Mouse (Mus musculus): ENCODE data around the gene Ldb3. TPM values are rescaled to one million over a fixed set of nuclear protein-coding genes. Genes with fewer than 3 reads are reported as not detected.

Ldb3 gene
- polyA plus RNA-seq, 1 experiment from 2014 or later = 1.6 TPM

- Histone ChIP-seq H3K4me1 (0 out of 2 replicates have a peak, but pooled peaks cover 4% of the 10 kb centered on the region), H3K36me3 (no peaks in the 10 kb centered on the region), H3K9me3 (no peaks in the 10 kb centered on the region), H3K27me3 (no peaks in the 10 kb centered on the region; the same call in 1 of the 2 replicates), H3K4me3 (no peak overlapping the region), H3K27ac (no peak overlapping the region), H3K9ac (no peak overlapping the region), H3K4me2 (replicated peaks) (no peak overlapping the region)
- WGBS = 86% methylated on average over 5 of the region's 5 CpGs
- ATAC-seq (ENCODE audit: insufficient number of reproducible peaks, insufficient read depth, low FRiP score, low TSS enrichment) = no peak
Observed at GRCm38 (mm10) chr14:34552226-34552625, 36.3 kb downstream of the Ldb3 start.

GRCm38 (mm10) chr14:34549004-34549671 is 39.3 kb downstream of the Ldb3 start:
- peak overlapping the region; percentile 83 for H3K27ac ChIP-seq
- WGBS = under 1% methylated on average over 55 of the region's 55 CpGs
- peak; percentile 92 for ATAC-seq (ENCODE audit: insufficient number of reproducible peaks, insufficient read depth, low FRiP score, low TSS enrichment)
- peak overlapping the region; percentile 69 for H3K9ac ChIP-seq
- peaks cover under 1% of the 10 kb centered on the region; the same call in 1 of the 2 replicates for H3K27me3 ChIP-seq
- H3K4me3 ChIP-seq = peak overlapping the region; percentile 68
- H3K4me1 ChIP-seq = 0 out of 2 replicates have a peak, but pooled peaks cover 4% of the 10 kb centered on the region
- H3K9me3 ChIP-seq = no peaks in the 10 kb centered on the region
- H3K4me2 ChIP-seq (replicated peaks) = peak overlapping the region; percentile 66
- no peaks in the 10 kb centered on the region for H3K36me3 ChIP-seq

- H3K36me3 ChIP-seq = no peaks in the 10 kb centered on the region
- no peaks in the 10 kb centered on the region for H3K9me3 ChIP-seq
- H3K27ac ChIP-seq = peak overlapping the region; percentile 83
- ATAC-seq (ENCODE audit: insufficient number of reproducible peaks, insufficient read depth, low FRiP score, low TSS enrichment) = no peak
- under 1% methylated on average over 27 of the region's 27 CpGs for WGBS
- peak overlapping the region; percentile 69 for H3K9ac ChIP-seq
- peak overlapping the region; percentile 66 for H3K4me2 ChIP-seq (replicated peaks)
- H3K27me3 ChIP-seq = peaks cover 4% of the 10 kb centered on the region; the same call in 1 of the 2 replicates
- H3K4me1 ChIP-seq = 0 out of 2 replicates have a peak, but pooled peaks cover 4% of the 10 kb centered on the region
- H3K4me3 ChIP-seq = peak overlapping the region; percentile 68
Observed at GRCm38 (mm10) chr14:34548391-34549001, 40.0 kb downstream of the Ldb3 start.

GRCm38 (mm10) chr14:34544545-34544944 is 43.9 kb downstream of the Ldb3 start:
- Histone ChIP-seq H3K27ac (no peak overlapping the region), H3K27me3 (0 out of 2 replicates have a peak, but pooled peaks cover 4% of the 10 kb centered on the region), H3K4me3 (no peak overlapping the region), H3K4me1 (0 out of 2 replicates have a peak, but pooled peaks cover 4% of the 10 kb centered on the region), H3K9ac (no peak overlapping the region), H3K9me3 (no peaks in the 10 kb centered on the region), H3K36me3 (no peaks in the 10 kb centered on the region), H3K4me2 (replicated peaks) (no peak overlapping the region)
- WGBS = 78% methylated on average over 2 of the region's 2 CpGs
- ATAC-seq (ENCODE audit: insufficient number of reproducible peaks, insufficient read depth, low FRiP score, low TSS enrichment) = no peak

- H3K4me1 ChIP-seq = 0 out of 2 replicates have a peak, but pooled peaks cover 4% of the 10 kb centered on the region
- H3K9me3 ChIP-seq = no peaks in the 10 kb centered on the region
- H3K27ac ChIP-seq = no peak overlapping the region
- 85% methylated on average over 6 of the region's 6 CpGs for whole genome bisulfite sequencing
- H3K4me3 ChIP-seq = no peak overlapping the region
- ATAC-seq (ENCODE audit: insufficient number of reproducible peaks, insufficient read depth, low FRiP score, low TSS enrichment) = no peak
- H3K36me3 ChIP-seq = no peaks in the 10 kb centered on the region
- H3K4me2 ChIP-seq (replicated peaks) = no peak overlapping the region
- no peak overlapping the region for H3K9ac ChIP-seq
- H3K27me3 ChIP-seq = 0 out of 2 replicates have a peak, but pooled peaks cover 4% of the 10 kb centered on the region
Observed at GRCm38 (mm10) chr14:34544001-34544400, 44.5 kb downstream of the Ldb3 start.

GRCm38 (mm10) chr14:34543596-34543995 is 44.9 kb downstream of the Ldb3 start:
- no peak overlapping the region for H3K4me2 ChIP-seq (replicated peaks)
- H3K4me3 ChIP-seq = no peak overlapping the region
- 74% methylated on average over 6 of the region's 6 CpGs for WGBS
- H3K27me3 ChIP-seq = 0 out of 2 replicates have a peak, but pooled peaks cover 4% of the 10 kb centered on the region
- ATAC-seq (ENCODE audit: insufficient number of reproducible peaks, insufficient read depth, low FRiP score, low TSS enrichment) = no peak
- no peak overlapping the region for H3K9ac ChIP-seq
- H3K4me1 ChIP-seq = 0 out of 2 replicates have a peak, but pooled peaks cover 4% of the 10 kb centered on the region
- H3K27ac ChIP-seq = no peak overlapping the region
- H3K9me3 ChIP-seq = no peaks in the 10 kb centered on the region
- H3K36me3 ChIP-seq = no peaks in the 10 kb centered on the region

GRCm38 (mm10) chr14:34541896-34542295 is 46.6 kb downstream of the Ldb3 start:
- H3K4me3 ChIP-seq = no peak overlapping the region
- no peaks in the 10 kb centered on the region for H3K4me1 ChIP-seq
- 86% methylated on average over 5 of the region's 5 CpGs for WGBS
- H3K27ac ChIP-seq = no peak overlapping the region
- no peak overlapping the region for H3K9ac ChIP-seq
- H3K4me2 ChIP-seq (replicated peaks) = no peak overlapping the region
- H3K27me3 ChIP-seq = 0 out of 2 replicates have a peak, but pooled peaks cover 4% of the 10 kb centered on the region
- no peaks in the 10 kb centered on the region for H3K9me3 ChIP-seq
- no peak for ATAC-seq (ENCODE audit: insufficient number of reproducible peaks, insufficient read depth, low FRiP score, low TSS enrichment)
- H3K36me3 ChIP-seq = no peaks in the 10 kb centered on the region

GRCm38 (mm10) chr14:34540685-34541162 is 47.8 kb downstream of the Ldb3 start:
- H3K4me1 ChIP-seq = no peaks in the 10 kb centered on the region
- peak overlapping the region; percentile 17; the same call in 1 of the 2 replicates for H3K4me2 ChIP-seq (replicated peaks)
- no peak for ATAC-seq (ENCODE audit: insufficient number of reproducible peaks, insufficient read depth, low FRiP score, low TSS enrichment)
- no peak overlapping the region for H3K27ac ChIP-seq
- H3K27me3 ChIP-seq = 0 out of 2 replicates have a peak, but pooled peaks cover 4% of the 10 kb centered on the region
- no peaks in the 10 kb centered on the region for H3K36me3 ChIP-seq
- H3K9me3 ChIP-seq = no peaks in the 10 kb centered on the region
- H3K4me3 ChIP-seq = no peak overlapping the region
- no peak overlapping the region for H3K9ac ChIP-seq
- WGBS = 12% methylated on average over 17 of the region's 17 CpGs

GRCm38 (mm10) chr14:34535883-34536282 is 52.6 kb downstream of the Ldb3 start:
- no peaks in the 10 kb centered on the region for H3K27me3 ChIP-seq
- H3K27ac ChIP-seq = no peak overlapping the region
- 71% methylated on average over 4 of the region's 4 CpGs for WGBS
- H3K36me3 ChIP-seq = no peaks in the 10 kb centered on the region
- no peak overlapping the region for H3K9ac ChIP-seq
- no peak for ATAC-seq (ENCODE audit: insufficient number of reproducible peaks, insufficient read depth, low FRiP score, low TSS enrichment)
- no peak overlapping the region for H3K4me3 ChIP-seq
- no peak overlapping the region for H3K4me2 ChIP-seq (replicated peaks)
- no peaks in the 10 kb centered on the region for H3K9me3 ChIP-seq
- H3K4me1 ChIP-seq = no peaks in the 10 kb centered on the region

- Histone ChIP-seq H3K4me1 (no peaks in the 10 kb centered on the region), H3K9ac (no peak overlapping the region), H3K27me3 (0 out of 2 replicates have a peak, but pooled peaks cover 3% of the 10 kb centered on the region), H3K4me2 (replicated peaks) (no peak overlapping the region), H3K36me3 (no peaks in the 10 kb centered on the region), H3K27ac (no peak overlapping the region), H3K4me3 (no peak overlapping the region), H3K9me3 (no peaks in the 10 kb centered on the region)
- WGBS = 85% methylated on average over 5 of the region's 5 CpGs
- ATAC-seq (ENCODE audit: insufficient number of reproducible peaks, insufficient read depth, low FRiP score, low TSS enrichment) = no peak
Observed at GRCm38 (mm10) chr14:34533537-34533936, 54.9 kb downstream of the Ldb3 start.

GRCm38 (mm10) chr14:34532536-34532935 is 55.9 kb downstream of the Ldb3 start:
- Histone ChIP-seq H3K4me2 (replicated peaks) (no peak overlapping the region), H3K4me3 (no peak overlapping the region), H3K27me3 (0 out of 2 replicates have a peak, but pooled peaks cover 6% of the 10 kb centered on the region), H3K27ac (no peak overlapping the region), H3K4me1 (no peaks in the 10 kb centered on the region), H3K36me3 (no peaks in the 10 kb centered on the region), H3K9me3 (no peaks in the 10 kb centered on the region), H3K9ac (no peak overlapping the region)
- no peak for ATAC-seq (ENCODE audit: insufficient number of reproducible peaks, insufficient read depth, low FRiP score, low TSS enrichment)
- whole genome bisulfite sequencing = 74% methylated on average over 6 of the region's 6 CpGs

Measured in embryonic facial prominence, embryonic 12.5 days (tissue).